Mouse (Mus musculus): ENCODE data around the gene Cpox.

GRCm38 (mm10) chr16:58676633-58677032, 6.5 kb downstream of the Cpox start:
- no peak for TF ChIP-seq EP300 (IDR thresholded peaks at IDR 0.05)
- TF ChIP-seq CTCF (IDR thresholded peaks at IDR 0.05) = no peak

Data from lung, postnatal 0 days (tissue).